Mouse (Mus musculus): Measurements from ENCODE around the gene Rrh.

DNA sequence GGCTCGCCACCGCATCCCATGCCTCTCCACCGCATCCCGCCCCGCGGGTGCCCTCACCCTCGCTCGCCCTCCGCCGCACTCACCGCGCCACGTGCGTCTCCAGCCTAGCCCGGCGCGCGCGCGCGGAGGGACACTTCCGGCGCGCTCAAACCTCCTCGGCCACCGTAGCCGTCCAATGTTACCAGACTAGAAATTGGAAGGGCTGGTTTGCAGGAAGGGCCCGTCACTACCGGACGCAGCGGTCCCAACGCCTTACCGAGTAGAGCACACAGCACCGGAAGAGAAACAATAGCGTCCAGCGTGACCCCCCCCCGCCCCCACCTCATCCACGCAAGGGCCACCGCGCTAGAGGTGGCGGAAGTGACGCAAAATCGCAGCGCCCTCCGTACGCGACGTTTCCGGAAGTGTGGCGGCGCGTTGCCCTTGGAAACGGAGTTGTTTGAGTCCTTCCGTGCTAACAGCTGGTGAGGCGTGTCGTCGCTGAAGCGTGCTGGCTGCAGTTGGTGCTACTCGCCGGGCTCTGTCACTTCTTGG lies 8.7 kb upstream of the Rrh start, which contains the start of gene Gar1:
- 0 out of 2 replicates have a peak, but pooled peaks have one; percentile 5 for TF ChIP-seq POLR2A (IDR thresholded peaks at IDR 0.05; ENCODE audit: insufficient read depth, low read depth, low read length)
- TF ChIP-seq CTCF (IDR thresholded peaks at IDR 0.05; ENCODE audit: insufficient read depth, low read depth, low read length): no peak

All from olfactory bulb, adult 2 months (tissue).